Mouse (Mus musculus) myocyte (in vitro differentiated cells): ENCODE results near the gene Serpinb6c. TPM values are rescaled to one million over a fixed set of nuclear protein-coding genes. Genes with fewer than 3 reads are reported as not detected.
A peak's percentile ranks its signal among the peaks of the same experiment; 100 is the strongest.

Experiments used
- H3K27me3 ChIP-seq: one replicate; pipeline ENCODE4 v1.6.1; 2011; ENCODE audit not compliant: control insufficient read depth, insufficient read depth, insufficient read length
- H3K36me3 ChIP-seq: one replicate; pipeline ENCODE4 v1.6.1; 2011; ENCODE audit not compliant: control insufficient read depth, insufficient read depth
- H3K4me2 ChIP-seq: one replicate; pipeline ENCODE4 v1.6.1; 2011; ENCODE audit warnings: low read depth, control low read depth
- H3K4me3 ChIP-seq: one replicate; pipeline ENCODE4 v1.5.1; 2011; ENCODE audit warnings: mild to moderate bottlenecking, control low read depth, moderate library complexity
- H3K79me2 ChIP-seq: one replicate; pipeline ENCODE4 v1.6.1; 2011; ENCODE audit not compliant: control insufficient read depth, insufficient read depth
- H3ac ChIP-seq: one replicate; pipeline ENCODE4 v1.6.1; 2011; ENCODE audit not compliant: control insufficient read depth, insufficient read length
- CEBPB ChIP-seq: IDR thresholded peaks from 2 replicates; pipeline ENCODE4 v1.6.1; 2011; ENCODE audit warnings: mild to moderate bottlenecking, moderate library complexity; ENCODE audit not compliant: poor library complexity, insufficient read depth, severe bottlenecking
- E2F4 ChIP-seq: IDR thresholded peaks from one replicate; pipeline ENCODE4 v1.6.1; 2011; ENCODE audit warnings: mild to moderate bottlenecking, control low read depth, moderate library complexity; ENCODE audit not compliant: insufficient read depth
- MAX ChIP-seq: IDR thresholded peaks from one replicate; pipeline ENCODE4 v1.6.1; 2011; ENCODE audit warnings: low read depth, mild to moderate bottlenecking, control low read depth
- MYOD1 ChIP-seq, 3 experiments: IDR thresholded peaks; one replicate each; pipeline ENCODE4 v1.6.1; 2011; ENCODE audit warnings: control low read depth in 2 of 3, low read depth in 2 of 3, mild to moderate bottlenecking in 2 of 3, moderate library complexity in 1 of 3; ENCODE audit not compliant: insufficient read length in 2 of 3, control insufficient read depth in 1 of 3
- MYOG ChIP-seq, 3 experiments: IDR thresholded peaks; one replicate each; pipeline ENCODE4 v1.6.1; 2011; ENCODE audit warnings: control low read depth in 2 of 3, low read depth in 2 of 3, mild to moderate bottlenecking in 2 of 3; ENCODE audit not compliant: insufficient read length in 2 of 3, control insufficient read depth in 1 of 3, insufficient read depth in 1 of 3
- POLR2A ChIP-seq: IDR thresholded peaks from one replicate; pipeline ENCODE4 v1.6.1; 2011; ENCODE audit warnings: low read depth, mild to moderate bottlenecking, control low read depth, moderate library complexity; ENCODE audit not compliant: insufficient read length
- POLR2AphosphoS2 ChIP-seq: IDR thresholded peaks from one replicate; pipeline ENCODE4 v1.6.1; 2011; ENCODE audit warnings: low read depth, control low read depth; ENCODE audit not compliant: insufficient read length
- REST ChIP-seq: IDR thresholded peaks from one replicate; pipeline ENCODE4 v1.6.1; 2011; ENCODE audit warnings: mild to moderate bottlenecking, control low read depth, moderate library complexity; ENCODE audit not compliant: insufficient read depth, insufficient read length
- SRF ChIP-seq: IDR thresholded peaks from one replicate; pipeline ENCODE4 v1.6.1; 2011; ENCODE audit warnings: low read depth; ENCODE audit not compliant: control insufficient read depth, insufficient read length
- TCF12 ChIP-seq: IDR thresholded peaks from one replicate; pipeline ENCODE4 v1.6.1; 2011; ENCODE audit warnings: mild to moderate bottlenecking, control low read depth; ENCODE audit not compliant: poor library complexity, insufficient read depth, severe bottlenecking
- TCF3 ChIP-seq: IDR thresholded peaks from one replicate; pipeline ENCODE4 v1.6.1; 2011; ENCODE audit warnings: low read depth, control low read depth; ENCODE audit not compliant: insufficient read length
- USF1 ChIP-seq: IDR thresholded peaks from one replicate; pipeline ENCODE4 v1.6.1; 2011; ENCODE audit warnings: low read depth, mild to moderate bottlenecking, control low read depth, moderate library complexity
- polyA plus RNA-seq: library from polyadenylated mRNA; unstranded; fragments of >200 nt; fragmentation: generic; extraction: Trizol; gene quantifications from one replicate; pipeline ENCODE4 v1.2.1, GENCODE M21; 2012; ENCODE audit warnings: missing spikeins

Serpinb6c gene
- 1.4 TPM for polyA plus RNA-seq

DNA sequence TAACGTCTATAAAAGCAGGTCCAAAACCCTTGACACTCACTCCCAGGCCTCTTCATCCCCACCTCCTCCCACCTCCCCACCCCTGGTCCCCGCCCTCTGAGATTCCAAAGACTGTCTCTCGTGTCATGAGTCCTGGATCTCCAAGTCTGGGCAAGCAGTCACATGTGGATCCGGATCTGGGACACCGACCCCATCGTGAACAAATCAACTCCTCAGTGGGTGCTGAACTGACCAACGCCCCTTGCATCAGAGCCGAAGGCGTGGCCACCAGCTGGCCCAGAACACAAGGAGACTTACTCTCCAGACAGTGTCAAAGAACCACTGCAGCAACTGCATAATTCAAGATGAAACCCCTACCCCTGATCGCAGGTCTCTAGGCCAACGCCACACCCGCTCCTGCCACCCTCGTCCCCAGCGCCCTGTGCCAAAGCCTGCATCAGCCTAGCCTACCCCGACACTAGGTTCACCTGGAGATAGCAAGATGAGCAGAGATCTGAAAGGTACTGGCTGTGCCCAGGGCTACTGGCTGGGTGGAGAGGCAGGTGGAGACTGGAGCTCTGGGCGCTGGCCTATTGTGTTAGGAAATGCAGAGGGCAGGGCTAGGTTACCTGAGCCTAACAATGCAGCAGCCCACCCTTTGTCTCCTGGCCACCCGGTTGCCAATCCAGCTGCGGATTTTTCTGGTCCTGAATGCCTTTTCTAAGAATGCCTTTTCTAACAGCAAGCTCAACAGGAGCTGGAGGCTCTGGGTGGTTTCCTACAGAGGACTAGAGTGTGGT lies at the start of gene Serpinb6c:
Gene Serpinb6c (minus strand): TSS at position 533 of the 779 bp plus-strand sequence.
- Histone ChIP-seq H3K36me3 (no peaks in the 10 kb centered on the region), H3ac (no peak within 1 kb of the TSS), H3K27me3 (no peaks in the 10 kb centered on the region), H3K4me2 (no peak within 1 kb of the TSS), H3K4me3 (no peak within 1 kb of the TSS), H3K79me2 (no peaks in the 10 kb centered on the region)
- no peak for TF ChIP-seq TCF3
- no peak for TF ChIP-seq SRF
- TF ChIP-seq USF1: no peak
- TF ChIP-seq POLR2AphosphoS2: no peak
- no peak for TF ChIP-seq MYOD1 (IDR thresholded peaks at IDR 0.05; ENCODE audit: control insufficient read depth in 1 of 3, insufficient read length in 2 of 3, low read depth in 2 of 3)
- TF ChIP-seq CEBPB: no peak
- TF ChIP-seq REST: no peak
- no peak for TF ChIP-seq MAX
- no peak for TF ChIP-seq MYOG (IDR thresholded peaks at IDR 0.05; ENCODE audit: control insufficient read depth in 1 of 3, insufficient read depth in 1 of 3, insufficient read length in 2 of 3, low read depth in 2 of 3)
- no peak for TF ChIP-seq TCF12
- no peak for TF ChIP-seq E2F4
- no peak for TF ChIP-seq POLR2A

DNA sequence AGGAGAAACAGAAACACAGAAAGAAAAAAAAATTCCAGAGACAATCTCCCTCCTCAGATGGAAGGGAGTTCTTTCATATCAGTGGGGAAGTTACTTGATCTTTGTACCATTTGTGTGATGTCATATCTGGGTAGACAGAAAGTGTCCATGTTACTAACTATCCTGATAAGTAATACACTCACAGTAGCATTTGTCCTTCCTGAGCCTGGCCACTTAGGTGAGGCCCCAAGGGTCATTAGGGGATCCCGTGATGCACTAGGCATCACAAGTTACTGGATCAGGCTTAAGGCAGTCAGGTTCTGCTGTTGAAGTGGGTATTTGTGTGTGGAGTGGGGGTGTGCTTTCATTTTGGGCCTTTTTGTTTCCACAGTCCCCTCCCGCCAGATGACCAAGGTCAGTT lies 47.4 kb upstream of the Serpinb6c start:
- TF ChIP-seq CEBPB (no peak), TCF12 (no peak), SRF (no peak), USF1 (no peak), MYOD1 (IDR thresholded peaks at IDR 0.05; ENCODE audit: control insufficient read depth in 1 of 3, insufficient read length in 2 of 3, low read depth in 2 of 3) (no peak), POLR2A (no peak), REST (no peak), MYOG (IDR thresholded peaks at IDR 0.05; ENCODE audit: control insufficient read depth in 1 of 3, insufficient read depth in 1 of 3, insufficient read length in 2 of 3, low read depth in 2 of 3) (no peak), E2F4 (no peak), TCF3 (no peak), POLR2AphosphoS2 (no peak), MAX (no peak)
- no peak overlapping the region for H3ac ChIP-seq

DNA sequence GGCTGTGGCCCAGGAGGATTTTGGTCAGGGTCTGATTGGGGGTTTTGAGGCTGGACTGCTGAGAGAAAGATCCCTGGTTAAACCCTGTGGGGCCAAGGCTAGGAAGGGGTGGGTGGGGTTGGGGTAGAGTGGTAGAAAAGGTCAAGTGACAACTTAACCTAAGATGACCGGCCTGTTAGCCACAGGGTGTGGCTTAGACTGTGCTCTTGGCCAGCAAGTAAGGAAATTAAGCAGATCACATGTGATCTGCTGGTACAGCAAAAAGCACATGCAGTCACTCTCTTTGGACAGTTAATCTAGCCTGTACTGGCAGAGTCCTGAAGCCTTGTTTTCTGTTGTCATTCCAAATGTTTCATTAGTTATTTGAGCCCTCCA lies 46.6 kb upstream of the Serpinb6c start:
- Histone ChIP-seq H3K36me3 (no peaks in the 10 kb centered on the region), H3K27me3 (no peaks in the 10 kb centered on the region), H3K79me2 (no peaks in the 10 kb centered on the region), H3ac (no peak overlapping the region), H3K4me3 (no peak overlapping the region), H3K4me2 (peak overlapping the region; percentile 58)
- TF ChIP-seq SRF (no peak), USF1 (peak; percentile 27)

More for the DNA sequence above, 47.4 kb upstream of the Serpinb6c start:
- Histone ChIP-seq H3K4me3 (no peak overlapping the region), H3K27me3 (no peaks in the 10 kb centered on the region), H3K79me2 (no peaks in the 10 kb centered on the region), H3K36me3 (no peaks in the 10 kb centered on the region), H3K4me2 (no peak overlapping the region)

DNA sequence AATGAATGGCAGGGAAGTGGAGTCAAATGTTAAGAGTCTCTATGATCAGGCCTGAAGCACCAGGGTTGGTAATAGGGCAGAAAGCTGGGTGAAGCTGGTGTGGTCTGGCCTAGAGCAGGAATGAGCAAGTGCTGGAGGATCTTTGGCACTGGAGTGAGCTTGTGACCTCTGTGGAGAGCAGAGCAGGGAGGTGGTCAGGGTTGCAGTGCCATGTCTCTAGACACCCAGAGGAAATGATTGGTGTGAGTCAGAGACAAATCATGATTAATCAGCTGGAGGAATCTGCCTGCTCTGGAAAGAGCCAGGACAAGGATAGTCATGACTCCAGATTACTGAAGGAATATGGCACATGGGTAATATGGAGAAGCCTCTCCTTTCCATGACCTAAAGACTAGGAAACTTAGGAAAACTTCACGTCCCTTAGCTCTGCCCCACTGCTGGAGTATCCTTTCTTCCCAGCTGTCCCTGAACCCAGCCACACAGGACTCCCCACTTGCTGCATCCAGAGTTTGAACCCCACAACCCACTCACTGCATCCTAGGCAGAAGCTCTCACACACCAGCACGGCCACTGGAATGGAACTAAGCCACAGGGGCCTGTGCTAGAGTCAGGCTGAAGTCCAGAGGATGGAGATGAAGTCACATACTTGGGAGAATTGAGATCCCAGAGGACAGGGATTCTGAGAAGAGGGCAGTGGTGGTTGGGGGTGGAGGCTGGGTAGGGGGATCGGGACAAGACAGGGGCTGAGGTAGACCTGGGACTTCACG lies 46.0 kb upstream of the Serpinb6c start:
- H3K4me2 ChIP-seq: peak overlapping the region; percentile 58
- no peak overlapping the region for H3ac ChIP-seq
- no peak for TF ChIP-seq E2F4
- peak in 1 of 3 experiments; percentile 4 for TF ChIP-seq MYOD1 (IDR thresholded peaks at IDR 0.05; ENCODE audit: control insufficient read depth in 1 of 3, insufficient read length in 2 of 3, low read depth in 2 of 3)
- peak; percentile 80 for TF ChIP-seq CEBPB
- no peak for TF ChIP-seq SRF
- TF ChIP-seq USF1: no peak
- TF ChIP-seq POLR2AphosphoS2: no peak
- TF ChIP-seq MAX: peak; percentile 8
- TF ChIP-seq REST: no peak
- TF ChIP-seq TCF3: no peak
- TF ChIP-seq MYOG (IDR thresholded peaks at IDR 0.05; ENCODE audit: control insufficient read depth in 1 of 3, insufficient read depth in 1 of 3, insufficient read length in 2 of 3, low read depth in 2 of 3): peak in 1 of 3 experiments; percentile 27
- no peak for TF ChIP-seq TCF12
- H3K79me2 ChIP-seq: no peaks in the 10 kb centered on the region
- no peak overlapping the region for H3K4me3 ChIP-seq
- no peaks in the 10 kb centered on the region for H3K36me3 ChIP-seq
- no peaks in the 10 kb centered on the region for H3K27me3 ChIP-seq
